Mouse (Mus musculus) naive thymus-derived CD4-positive, alpha-beta T cell, adult 2 months (primary cell): ENCODE results near the gene Rbm47.

Experiments
- DNase-seq: peaks from one replicate; pipeline ENCODE4 v3.0.0-alpha.2; 2011; ENCODE audit warnings: low read depth

Rbm47 gene

GRCm38 (mm10) chr5:66165748-66166147 lies 7.2 kb downstream of the Rbm47 start:
- DNase-seq, result peak; percentile 72

DNA sequence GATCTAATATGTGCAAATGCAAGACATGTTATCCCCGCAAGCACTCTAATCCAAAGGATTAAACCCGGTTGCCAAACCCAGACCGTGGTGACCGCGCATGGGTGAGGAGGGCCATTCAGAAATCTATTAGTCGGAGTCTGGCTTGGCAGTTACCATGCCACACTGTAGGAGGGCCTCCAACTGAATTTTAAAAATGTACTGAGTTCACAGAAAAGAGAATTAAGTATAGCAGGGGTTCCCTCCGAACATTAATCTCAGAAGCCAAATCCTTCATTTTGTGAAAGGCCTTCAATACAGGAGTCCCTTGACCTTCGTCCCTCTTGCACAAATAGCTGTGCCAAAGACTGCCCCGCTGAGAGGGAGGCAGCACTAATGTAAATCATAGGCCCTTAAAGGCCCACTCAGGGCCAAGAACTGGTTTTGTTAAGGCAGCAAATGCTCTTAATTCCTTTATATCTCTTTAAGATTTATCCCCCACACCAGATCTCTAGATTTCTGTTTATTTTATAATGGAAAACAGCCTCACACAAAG lies 16.4 kb downstream of the Rbm47 start:
- no peak for DNase-seq

GRCm38 (mm10) chr5:66154616-66155015 lies 18.3 kb downstream of the Rbm47 start:
- no peak for DNase-seq

DNA sequence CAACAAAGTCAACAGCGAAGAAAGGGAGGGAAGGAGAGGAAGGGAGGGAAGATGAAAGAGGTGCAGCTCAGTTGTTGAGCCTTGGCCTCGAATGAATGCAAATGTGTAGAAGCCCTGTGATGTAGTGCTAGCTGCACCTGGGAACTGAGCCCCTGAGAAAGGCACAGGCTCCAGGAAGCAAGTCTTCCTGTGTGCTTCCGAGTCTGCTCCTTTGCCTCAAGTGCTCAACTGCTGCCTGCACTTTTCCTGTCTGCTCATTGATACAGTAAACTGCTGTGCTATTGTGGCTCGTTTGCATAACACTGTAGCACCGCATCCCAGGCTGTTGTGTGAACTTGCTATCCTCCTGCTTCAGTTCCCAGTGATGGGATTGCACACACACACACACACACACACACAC lies 19.4 kb downstream of the Rbm47 start:
- peak; percentile 26 for DNase-seq

- peak; percentile 63 for DNase-seq
These were observed 21.4 kb downstream of the Rbm47 start for GRCm38 (mm10) chr5:66151301-66152188.

DNA sequence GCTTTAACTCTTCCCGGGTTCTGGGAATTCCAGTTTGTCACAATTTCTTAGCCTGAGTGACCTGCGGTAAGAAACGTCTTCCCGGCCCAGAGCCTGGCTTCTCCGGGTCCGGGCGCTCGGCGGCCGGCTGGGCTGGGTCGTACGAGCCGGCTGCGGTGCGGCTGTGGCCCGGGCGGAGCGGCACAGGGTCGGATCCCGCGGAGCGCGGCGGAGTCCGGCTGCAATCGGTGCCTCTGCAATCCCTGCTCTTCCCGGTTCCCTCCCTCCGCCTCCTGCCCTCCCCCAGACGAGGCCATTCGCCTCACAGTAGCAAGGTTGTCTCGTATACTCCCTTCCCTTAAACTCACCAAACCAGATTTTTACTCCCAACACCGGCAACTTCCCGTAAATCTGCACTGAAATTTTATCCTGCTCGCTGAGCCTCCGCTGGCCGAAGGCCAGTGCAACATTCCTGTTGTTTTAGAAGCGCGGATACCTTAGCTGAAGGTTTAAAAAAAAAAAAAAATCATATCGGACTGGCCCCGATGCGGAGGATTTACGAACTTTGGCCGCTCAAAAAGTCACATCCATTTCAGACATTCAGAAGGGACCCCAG lies 22.1 kb downstream of the Rbm47 start:
- no peak for DNase-seq

GRCm38 (mm10) chr5:66150106-66150705 lies 22.7 kb downstream of the Rbm47 start:
- DNase-seq, result peak; percentile 39

DNA sequence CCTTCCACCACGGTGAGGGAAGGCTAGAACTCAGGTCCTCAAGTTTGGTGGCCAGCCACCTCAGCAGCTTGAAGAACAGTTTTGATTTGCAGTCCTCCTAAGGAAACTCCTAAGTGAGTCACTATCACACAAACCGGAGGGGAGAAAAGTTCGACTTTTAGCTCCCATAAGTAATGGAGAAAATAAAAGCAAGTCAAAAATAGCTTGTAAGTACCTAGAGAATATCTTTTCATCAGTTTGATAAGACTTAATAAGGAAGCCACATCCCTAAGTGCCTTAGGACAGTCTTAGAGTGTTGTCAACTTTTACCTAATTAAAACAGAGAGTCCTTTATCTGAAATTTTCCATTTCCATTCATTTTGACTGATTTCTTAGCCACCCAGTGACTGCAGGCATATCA lies 23.3 kb downstream of the Rbm47 start:
- DNase-seq, result peak; percentile 18

GRCm38 (mm10) chr5:66149111-66149510 lies 23.8 kb downstream of the Rbm47 start:
- no peak for DNase-seq

DNA sequence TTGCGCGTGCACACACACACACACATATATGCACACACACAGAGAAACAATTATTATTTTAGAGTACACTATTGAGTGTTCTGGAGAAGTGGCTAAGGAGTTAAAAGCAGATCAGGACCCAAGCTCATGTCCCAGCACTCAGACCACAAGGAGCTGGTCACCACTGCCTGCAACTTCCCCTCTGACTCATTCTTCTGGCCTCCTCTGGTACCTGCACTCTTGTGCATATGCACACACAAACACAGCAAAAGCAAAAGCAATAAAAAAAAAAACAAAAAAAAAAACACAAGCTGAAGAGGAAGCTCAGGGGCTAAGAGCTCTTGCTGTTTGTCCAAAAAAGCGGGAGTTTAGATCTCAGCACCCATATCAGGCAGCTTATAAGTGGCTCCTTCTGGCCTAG lies 25.6 kb downstream of the Rbm47 start:
- DNase-seq, result no peak

GRCm38 (mm10) chr5:66145583-66145982 lies 27.3 kb downstream of the Rbm47 start:
- DNase-seq, result no peak

GRCm38 (mm10) chr5:66143093-66144032 lies 29.6 kb downstream of the Rbm47 start:
- DNase-seq, result no peak

DNA sequence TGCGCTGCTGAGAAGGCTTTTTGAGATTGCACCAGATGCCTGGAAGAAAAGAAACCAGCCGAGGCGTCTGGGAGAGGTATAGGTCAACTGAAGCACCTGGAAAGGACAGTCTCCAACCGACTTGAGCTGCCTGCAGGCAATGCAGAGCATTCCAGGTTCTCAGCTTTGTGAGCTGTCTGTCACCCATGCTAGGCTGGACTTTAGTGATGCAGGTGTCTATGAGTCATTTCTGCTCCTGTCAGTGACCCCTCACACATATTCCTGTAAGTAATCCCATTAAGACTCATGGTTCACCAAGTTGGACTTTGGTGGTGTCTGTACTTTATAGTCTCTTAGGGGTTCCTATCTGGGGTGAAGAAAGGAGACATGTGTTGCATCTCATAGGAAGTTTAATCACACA lies 31.4 kb downstream of the Rbm47 start:
- DNase-seq, result no peak

GRCm38 (mm10) chr5:66139634-66140295 lies 33.2 kb downstream of the Rbm47 start:
- no peak for DNase-seq

- DNase-seq, result no peak
These were observed 33.7 kb downstream of the Rbm47 start for GRCm38 (mm10) chr5:66139171-66139570.

DNA sequence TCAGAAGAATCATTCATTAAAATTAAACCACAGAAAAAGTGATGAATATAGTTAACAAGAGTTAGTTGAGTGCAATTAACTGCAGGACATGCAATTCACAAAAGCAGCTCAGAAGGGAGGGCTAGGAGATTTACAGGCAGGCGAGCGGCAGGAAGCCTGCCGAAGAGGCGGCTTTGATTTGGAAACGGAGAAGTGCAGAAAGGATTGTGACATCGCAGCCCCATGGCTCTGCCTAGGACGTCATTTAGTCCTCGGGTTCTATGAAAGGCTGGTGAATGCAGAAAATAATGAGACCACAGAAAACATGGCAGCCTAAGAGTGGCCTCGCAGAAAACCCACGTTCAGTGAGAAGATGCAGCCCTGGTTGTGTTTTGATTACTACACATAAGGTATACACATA lies 34.3 kb downstream of the Rbm47 start:
- no peak for DNase-seq

DNA sequence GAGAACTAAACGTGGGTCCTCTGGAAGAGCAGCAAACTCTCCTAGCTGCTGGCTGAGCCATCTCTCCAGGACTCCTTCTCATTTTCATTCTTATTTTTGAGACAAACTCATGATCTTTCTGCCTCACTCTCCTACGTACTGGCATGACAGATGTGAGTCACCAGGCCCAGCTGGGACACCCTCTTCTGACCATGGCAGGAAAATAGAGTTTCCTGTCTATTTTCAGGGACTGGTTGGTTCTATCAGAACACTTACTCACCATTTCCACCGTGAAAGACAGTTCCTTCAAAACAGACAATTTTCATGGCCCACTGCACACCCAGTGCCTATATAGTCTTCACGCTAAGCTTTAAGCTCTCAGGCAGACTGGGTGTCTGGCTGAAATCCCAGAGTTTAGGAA lies 35.7 kb downstream of the Rbm47 start:
- no peak for DNase-seq

DNA sequence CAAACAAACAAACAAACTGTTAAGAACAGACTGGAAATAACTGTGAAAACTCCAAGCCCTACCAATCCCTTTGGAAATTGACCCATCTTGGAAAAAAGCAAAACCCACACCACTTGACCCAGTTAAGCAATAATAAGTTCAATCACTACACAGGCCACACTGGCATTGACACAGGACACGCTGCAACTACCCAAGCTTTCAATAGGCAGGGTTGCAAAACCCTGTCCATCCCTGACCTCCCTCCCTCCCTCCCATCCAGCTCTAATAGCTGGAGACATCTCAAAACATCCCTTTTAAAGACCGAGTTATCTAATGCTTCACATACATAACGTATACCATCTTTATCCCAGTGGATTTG lies 37.1 kb downstream of the Rbm47 start:
- DNase-seq, result no peak

DNA sequence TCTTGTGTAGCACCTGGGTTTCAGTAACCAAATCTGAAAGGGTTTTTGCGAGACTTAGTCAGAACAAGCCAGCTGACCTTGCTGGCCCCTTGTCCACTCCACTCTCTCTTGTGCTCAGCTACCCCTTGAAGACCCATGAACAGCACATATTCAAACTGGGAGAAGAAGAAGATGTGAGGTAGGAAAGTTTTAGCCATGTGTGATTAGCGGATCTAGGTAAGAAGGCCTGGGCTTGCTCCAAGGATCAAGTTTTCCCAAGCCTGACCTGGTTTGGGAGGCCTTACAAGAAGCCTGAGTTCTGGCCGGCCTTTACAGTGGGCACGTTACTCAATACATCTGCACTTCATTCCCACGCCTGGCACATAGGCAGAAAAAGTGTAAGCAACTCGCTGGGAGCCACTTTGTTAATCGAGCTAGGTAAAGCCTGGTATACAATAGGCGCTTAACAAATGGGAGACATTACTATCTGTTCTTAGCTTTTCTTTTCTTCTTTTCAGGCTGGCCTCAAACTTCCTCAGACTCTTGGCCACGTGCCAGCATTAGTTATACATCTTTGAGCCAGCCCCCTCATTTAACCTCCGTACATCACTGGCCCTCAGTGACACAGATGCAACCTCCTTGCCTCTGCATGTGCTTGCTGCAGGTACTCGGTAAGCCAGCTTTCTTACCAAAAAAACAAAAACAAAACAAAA lies 37.6 kb downstream of the Rbm47 start:
- DNase-seq, result no peak

DNA sequence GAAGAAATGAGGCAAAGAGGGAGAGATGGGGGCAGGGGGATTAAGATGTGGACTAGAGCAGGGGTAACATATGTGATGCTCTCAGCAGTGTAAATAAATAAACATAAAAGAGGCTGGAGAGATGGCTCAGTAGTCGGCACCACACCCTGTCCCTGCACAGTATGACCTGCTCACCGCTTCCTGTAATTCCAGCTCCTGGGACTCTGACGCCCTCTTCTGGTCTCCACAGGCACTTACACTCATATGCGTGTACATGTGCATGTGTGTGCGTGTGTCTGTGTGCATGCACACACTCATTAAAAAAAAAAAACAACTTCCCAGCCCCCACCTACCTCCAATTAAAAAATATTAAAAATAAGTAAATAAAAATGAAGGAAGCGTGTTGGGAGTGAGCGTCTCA lies 38.3 kb downstream of the Rbm47 start:
- no peak for DNase-seq

DNA sequence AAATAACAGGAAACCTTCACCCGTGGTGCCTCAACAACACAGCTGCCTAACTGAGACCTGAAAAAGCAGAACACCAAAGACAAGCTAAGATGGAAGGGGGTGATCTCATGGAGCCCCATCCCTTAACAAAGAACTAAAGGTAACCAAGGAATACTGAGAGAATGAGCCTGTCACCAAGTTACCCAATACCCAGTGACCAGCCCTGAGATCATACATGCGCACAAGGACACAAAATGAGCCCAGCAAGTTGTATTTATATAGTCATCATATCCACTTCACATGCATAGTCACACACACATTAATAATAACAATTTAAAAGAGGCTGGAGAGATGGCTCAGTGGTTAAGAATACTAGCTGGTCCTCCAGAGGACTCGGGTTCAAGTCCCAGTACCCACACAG lies 44.0 kb downstream of the Rbm47 start:
- no peak for DNase-seq
